18 mouse cellular contexts compared by ENCODE assay signal in the genomic region with DNA sequence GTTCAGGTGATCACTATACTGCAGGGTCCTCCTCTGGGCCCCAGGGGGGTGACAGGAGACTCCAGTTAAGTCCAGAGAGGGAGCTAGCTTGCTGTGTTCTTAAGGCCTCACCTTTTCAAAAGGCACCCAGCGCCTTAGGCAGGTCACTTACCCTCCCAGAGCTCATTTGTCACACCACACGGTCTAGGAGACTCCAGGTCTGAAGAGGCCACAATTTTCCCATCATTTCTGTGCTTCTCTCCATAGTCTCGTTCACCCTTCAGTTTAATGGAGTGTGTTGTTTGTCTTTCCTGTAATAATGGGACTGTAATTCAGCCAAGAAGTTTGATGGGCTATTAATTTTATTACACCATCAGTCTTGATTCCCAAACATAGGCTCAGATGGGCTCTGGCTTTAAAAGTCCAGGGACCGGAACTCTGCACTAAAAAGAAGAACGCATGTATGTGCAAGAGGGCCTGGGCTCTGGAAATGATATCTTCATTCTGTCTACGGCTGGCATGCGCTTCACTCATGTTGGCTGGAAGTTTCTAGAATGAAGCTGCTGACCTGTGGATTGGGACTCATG. TPM values are rescaled to one million over a fixed set of nuclear protein-coding genes. Genes with fewer than 3 reads are reported as not detected.
DNase-seq lines count a peak whose midpoint lies in the region; ATAC-seq and TF ChIP-seq lines count a peak whose summit lies in the region.
"Had no signal": no experiment of that assay in that cellular context is flagged by ENCODE, and none has a peak within 500 bp of the region (broad histone marks: within the 10 kb centered on the region; RNA-seq: fewer than 3 reads in every experiment).

No protein-coding gene starts in this region.

- no peak for DNase-seq in kidney, adult 18-20 months
- peak; percentile 55 for DNase-seq in lung, postnatal 0 days (ENCODE audit: low spot score)
- DNase-seq in lung, postnatal 14 days = no peak
- DNase-seq in limb, embryonic 10.5 days (ENCODE audit: low spot score) = no peak
- DNase-seq: adrenal gland, postnatal 25 days; cerebellum, postnatal 10 days; embryo, embryonic 11 days; heart, postnatal 4 days; midbrain, embryonic 14.5 days; right cerebral cortex, postnatal 4 days had no signal

- H3K9me3 ChIP-seq in kidney, embryonic 14.5 days (ENCODE audit: control insufficient read depth, low read length) = no peaks in the 10 kb centered on the region
- no peaks in the 10 kb centered on the region for H3K9me3 ChIP-seq in lung, postnatal 0 days (ENCODE audit: low read length)
- H3K9me3 ChIP-seq in limb, embryonic 10.5 days (replicated peaks) = no peaks in the 10 kb centered on the region
- H3K9me3 ChIP-seq in neural tube, embryonic 14.5 days (ENCODE audit: control insufficient read depth, low read length) = no peaks in the 10 kb centered on the region
- H3K9me3 ChIP-seq: G1E; limb, embryonic 13.5 days had no signal

- no peak overlapping the region for H3K4me3 ChIP-seq in kidney, embryonic 14.5 days (ENCODE audit: low read length)
- no peak overlapping the region for H3K4me3 ChIP-seq in lung, postnatal 0 days (ENCODE audit: low read depth, low read length)
- no peak overlapping the region for H3K4me3 ChIP-seq in limb, embryonic 10.5 days
- no peak overlapping the region for H3K4me3 ChIP-seq in neural tube, embryonic 14.5 days (ENCODE audit: low read depth, low read length)
- H3K4me3 ChIP-seq: left cerebral cortex, adult 2 months; limb, embryonic 13.5 days had no signal

- H3K9ac ChIP-seq in kidney, embryonic 14.5 days (ENCODE audit: low read depth, low read length) = no peak overlapping the region
- H3K9ac ChIP-seq in lung, postnatal 0 days (replicated peaks; ENCODE audit: low read depth) = no peak overlapping the region
- H3K9ac ChIP-seq in neural tube, embryonic 14.5 days (replicated peaks; ENCODE audit: low read depth, low read length) = no peak overlapping the region
- H3K9ac ChIP-seq: limb, embryonic 13.5 days had no signal

- H3K27me3 ChIP-seq in kidney, embryonic 14.5 days (ENCODE audit: control insufficient read depth, insufficient read depth, low read length) = no peaks in the 10 kb centered on the region
- no peaks in the 10 kb centered on the region for H3K27me3 ChIP-seq in lung, postnatal 0 days (replicated peaks; ENCODE audit: insufficient read depth, low read length)
- no peaks in the 10 kb centered on the region for H3K27me3 ChIP-seq in limb, embryonic 10.5 days (ENCODE audit: low read depth, poor library complexity, severe bottlenecking)
- H3K27me3 ChIP-seq in neural tube, embryonic 14.5 days (ENCODE audit: control insufficient read depth, insufficient read depth, low read length) = no peaks in the 10 kb centered on the region
- H3K27me3 ChIP-seq: limb, embryonic 13.5 days had no signal

- H3K4me2 ChIP-seq in kidney, embryonic 14.5 days (replicated peaks; ENCODE audit: low read depth, low read length) = no peak overlapping the region
- H3K4me2 ChIP-seq in lung, postnatal 0 days (replicated peaks; ENCODE audit: low read depth, low read length) = no peak overlapping the region
- H3K4me2 ChIP-seq in neural tube, embryonic 14.5 days (ENCODE audit: low read depth, low read length) = no peak overlapping the region
- H3K4me2 ChIP-seq: limb, embryonic 13.5 days had no signal

- TF ChIP-seq EP300 in lung, postnatal 0 days (IDR thresholded peaks at IDR 0.05) = no peak

- peak overlapping the region; percentile 70 for H3K27ac ChIP-seq in kidney, embryonic 14.5 days (ENCODE audit: low read depth, low read length)
- H3K27ac ChIP-seq in lung, postnatal 0 days (ENCODE audit: low read length) = peak overlapping the region; percentile 62; the same call in 1 of the 2 replicates
- peak overlapping the region; percentile 26; the same call in 1 of the 2 replicates for H3K27ac ChIP-seq in limb, embryonic 10.5 days
- peak overlapping the region; percentile 60; the same call in 1 of the 2 replicates for H3K27ac ChIP-seq in neural tube, embryonic 14.5 days (ENCODE audit: low read depth, low read length)
- H3K27ac ChIP-seq: left cerebral cortex, adult 2 months; limb, embryonic 13.5 days had no signal

- peaks cover 45% of the 10 kb centered on the region for H3K4me1 ChIP-seq in kidney, embryonic 14.5 days (ENCODE audit: control insufficient read depth, insufficient read depth, low read length)
- peaks cover 13% of the 10 kb centered on the region; the same call in 1 of the 2 replicates for H3K4me1 ChIP-seq in lung, postnatal 0 days (ENCODE audit: insufficient read depth, low read depth, low read length)
- peaks cover 29% of the 10 kb centered on the region for H3K4me1 ChIP-seq in limb, embryonic 10.5 days
- H3K4me1 ChIP-seq in neural tube, embryonic 14.5 days (ENCODE audit: control insufficient read depth, insufficient read depth, low read length) = peaks cover 6% of the 10 kb centered on the region; the same call in 1 of the 2 replicates

- no peaks in the 10 kb centered on the region for H3K36me3 ChIP-seq in kidney, embryonic 14.5 days (ENCODE audit: control insufficient read depth, insufficient read depth, low read length)
- no peaks in the 10 kb centered on the region for H3K36me3 ChIP-seq in lung, postnatal 0 days (ENCODE audit: insufficient read depth, low read length)
- no peaks in the 10 kb centered on the region for H3K36me3 ChIP-seq in limb, embryonic 10.5 days
- H3K36me3 ChIP-seq in neural tube, embryonic 14.5 days (ENCODE audit: control insufficient read depth, insufficient read depth, low read length) = no peaks in the 10 kb centered on the region
- H3K36me3 ChIP-seq: G1E; limb, embryonic 13.5 days had no signal

- WGBS in kidney, embryonic 14.5 days = 12% methylated on average over 7 of the region's 7 CpGs
- 58% methylated on average over 7 of the region's 7 CpGs for WGBS in lung, postnatal 0 days
- 59% methylated on average over 7 of the region's 7 CpGs for WGBS in limb, embryonic 10.5 days
- 38% methylated on average over 7 of the region's 7 CpGs for WGBS in neural tube, embryonic 14.5 days

- TF ChIP-seq CTCF in lung, postnatal 0 days (IDR thresholded peaks at IDR 0.05) = no peak

- ATAC-seq in kidney, embryonic 14.5 days (ENCODE audit: low FRiP score, low TSS enrichment) = peak; percentile 84
- no peak for ATAC-seq in lung, postnatal 0 days
- ATAC-seq in neural tube, embryonic 14.5 days (ENCODE audit: low read depth) = no peak; the same call in 1 of the 2 replicates
- ATAC-seq in erythroblast, adult 5-6 weeks (replicated peaks; ENCODE audit: low FRiP score, poor library complexity, severe bottlenecking) = no peak
- ATAC-seq: forebrain, embryonic 14.5 days had no signal

RNA-seq across cellular contexts. Expression of a gene that starts 8.3 kb away (rescaled TPM):
- not detected in 2 replicates for polyA plus RNA-seq in kidney, embryonic 14.5 days (2014; fragmentation: Nextera tagmentation; extraction: Ambion mirVana)
- not detected in 2 replicates for polyA plus RNA-seq in lung, postnatal 0 days (2015; fragmentation: Nextera tagmentation; extraction: Ambion mirVana)
- not detected in 2 replicates for polyA plus RNA-seq in limb, embryonic 10.5 days (2016; fragmentation: Nextera tagmentation; extraction: Ambion mirVana)
- 0.29 TPM in 1 of 2 replicates, not detected in the other for polyA plus RNA-seq in neural tube, embryonic 14.5 days (2014; fragmentation: Nextera tagmentation; extraction: Ambion mirVana)
- not detected in 2 replicates for total RNA-seq in erythroblast, adult 5-6 weeks (2015; ENCODE audit: low replicate concordance)
- total RNA-seq in erythroblast, adult 5-6 weeks (2017; ENCODE audit: low replicate concordance) = not detected in 2 replicates
- total RNA-seq: adrenal gland, postnatal 25 days; heart, postnatal 4 days had no signal
- polyA plus RNA-seq: forebrain, embryonic 14.5 days; G1E; gonadal fat pad, adult 2 months; limb, embryonic 13.5 days; midbrain, embryonic 14.5 days had no signal

RNA-seq across cellular contexts. Expression of a gene that starts 33.9 kb away (rescaled TPM):
- 241 and 403 TPM in 2 replicates for polyA plus RNA-seq in kidney, embryonic 14.5 days (2014; fragmentation: Nextera tagmentation; extraction: Ambion mirVana)
- polyA plus RNA-seq in lung, postnatal 0 days (2015; fragmentation: Nextera tagmentation; extraction: Ambion mirVana) = 134 and 144 TPM in 2 replicates
- 196 and 306 TPM in 2 replicates for polyA plus RNA-seq in limb, embryonic 10.5 days (2016; fragmentation: Nextera tagmentation; extraction: Ambion mirVana)
- 684 and 720 TPM in 2 replicates for polyA plus RNA-seq in neural tube, embryonic 14.5 days (2014; fragmentation: Nextera tagmentation; extraction: Ambion mirVana)
- total RNA-seq in erythroblast, adult 5-6 weeks (2015; ENCODE audit: low replicate concordance) = 41.7 and 48.3 TPM in 2 replicates
- 31.8 and 41.7 TPM in 2 replicates for total RNA-seq in erythroblast, adult 5-6 weeks (2017; ENCODE audit: low replicate concordance)

RNA-seq across cellular contexts. Expression of a gene that starts 51.1 kb away (rescaled TPM):
- 14.5 and 14.8 TPM in 2 replicates for polyA plus RNA-seq in kidney, embryonic 14.5 days (2014; fragmentation: Nextera tagmentation; extraction: Ambion mirVana)
- polyA plus RNA-seq in lung, postnatal 0 days (2015; fragmentation: Nextera tagmentation; extraction: Ambion mirVana) = 7.2 and 7.5 TPM in 2 replicates
- polyA plus RNA-seq in limb, embryonic 10.5 days (2016; fragmentation: Nextera tagmentation; extraction: Ambion mirVana) = 6.5 and 7.6 TPM in 2 replicates
- polyA plus RNA-seq in neural tube, embryonic 14.5 days (2014; fragmentation: Nextera tagmentation; extraction: Ambion mirVana) = 12.9 and 19.6 TPM in 2 replicates
- total RNA-seq in erythroblast, adult 5-6 weeks (2015; ENCODE audit: low replicate concordance) = 2.7 and 7.1 TPM in 2 replicates
- 2.1 and 2.5 TPM in 2 replicates for total RNA-seq in erythroblast, adult 5-6 weeks (2017; ENCODE audit: low replicate concordance)
